Mouse (Mus musculus): Measurements from ENCODE around the gene Phc3.

The Phc3 gene

DNA sequence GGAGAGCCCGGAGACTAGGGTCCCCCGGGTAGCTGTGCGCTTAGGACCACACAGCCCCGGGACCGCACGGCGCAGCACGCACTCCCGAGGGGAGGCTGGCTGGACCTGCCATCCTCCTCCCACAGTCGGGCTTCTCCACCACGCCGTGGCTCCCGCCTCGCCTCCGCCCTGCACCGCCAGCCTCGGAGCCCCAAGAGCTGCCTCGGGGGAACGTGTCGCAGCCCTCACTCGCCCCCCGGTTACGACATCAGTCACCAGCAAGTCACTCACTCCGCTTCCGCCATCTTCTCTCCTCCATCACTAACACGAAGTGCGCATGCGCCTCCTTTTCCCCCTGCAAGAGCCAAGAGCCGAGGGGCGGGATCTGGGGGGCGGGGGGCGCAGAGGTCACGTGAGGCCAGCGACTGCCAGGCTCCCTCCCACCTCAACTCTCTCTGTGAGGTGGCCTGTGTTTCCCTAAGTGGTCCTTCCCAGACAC, at the start of gene Phc3:
Phc3 (minus strand) TSS at position 312 of the 478 bp plus-strand sequence.
- in situ Hi-C loops (cut with MseI, MboI), result no loop called here

DNA sequence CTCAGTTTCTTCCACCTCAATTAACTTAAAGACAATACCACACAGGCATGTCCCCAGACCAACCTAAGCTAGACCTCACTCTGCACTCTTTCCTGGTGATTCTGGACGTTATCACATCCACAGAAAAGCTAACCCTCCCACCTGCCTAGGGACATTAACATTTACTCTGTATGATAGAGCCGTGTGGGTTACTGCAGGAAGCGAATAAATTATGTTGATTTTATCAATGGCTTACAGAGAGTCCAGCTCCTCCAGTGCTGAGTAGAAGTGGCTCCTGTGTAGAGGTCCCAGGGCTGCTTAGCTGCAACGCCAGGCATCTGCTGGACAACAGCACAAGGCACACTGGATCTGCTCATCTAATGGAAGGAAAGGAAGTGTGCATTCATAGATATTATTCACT, 48.4 kb upstream of the Phc3 start:
- in situ Hi-C loops (cut with MseI, MboI), result no loop called here

DNA sequence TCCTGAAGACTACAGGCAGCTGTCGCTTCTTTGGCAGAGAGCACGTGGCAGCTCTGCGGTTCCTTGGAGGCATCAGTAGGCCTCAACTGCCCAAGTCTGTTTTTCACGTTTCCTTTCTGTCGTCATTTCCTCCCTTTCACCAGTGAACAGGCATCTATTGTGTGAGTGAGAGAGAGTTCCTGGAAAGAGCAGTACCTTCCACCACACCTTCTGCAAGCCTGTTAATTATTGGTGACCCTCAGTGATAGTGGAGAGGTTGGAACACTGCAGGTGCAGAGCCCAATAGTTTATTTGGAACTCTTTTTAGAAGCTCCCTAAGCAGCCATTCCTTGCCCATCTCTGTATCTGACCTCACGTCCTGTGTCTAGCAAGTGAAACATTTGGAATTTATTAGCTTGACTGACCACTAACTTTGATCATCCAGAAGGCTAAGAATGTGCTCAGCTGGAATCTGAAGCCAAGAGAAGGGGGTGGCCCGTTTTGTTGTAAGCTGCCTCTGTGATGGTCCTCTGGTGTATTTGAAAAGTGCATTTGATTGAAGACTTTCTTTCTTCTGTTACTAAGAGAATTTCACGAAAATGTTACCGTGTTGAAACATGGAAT, 47.5 kb upstream of the Phc3 start:
- in situ Hi-C loops (cut with MseI, MboI), result no loop called here

DNA sequence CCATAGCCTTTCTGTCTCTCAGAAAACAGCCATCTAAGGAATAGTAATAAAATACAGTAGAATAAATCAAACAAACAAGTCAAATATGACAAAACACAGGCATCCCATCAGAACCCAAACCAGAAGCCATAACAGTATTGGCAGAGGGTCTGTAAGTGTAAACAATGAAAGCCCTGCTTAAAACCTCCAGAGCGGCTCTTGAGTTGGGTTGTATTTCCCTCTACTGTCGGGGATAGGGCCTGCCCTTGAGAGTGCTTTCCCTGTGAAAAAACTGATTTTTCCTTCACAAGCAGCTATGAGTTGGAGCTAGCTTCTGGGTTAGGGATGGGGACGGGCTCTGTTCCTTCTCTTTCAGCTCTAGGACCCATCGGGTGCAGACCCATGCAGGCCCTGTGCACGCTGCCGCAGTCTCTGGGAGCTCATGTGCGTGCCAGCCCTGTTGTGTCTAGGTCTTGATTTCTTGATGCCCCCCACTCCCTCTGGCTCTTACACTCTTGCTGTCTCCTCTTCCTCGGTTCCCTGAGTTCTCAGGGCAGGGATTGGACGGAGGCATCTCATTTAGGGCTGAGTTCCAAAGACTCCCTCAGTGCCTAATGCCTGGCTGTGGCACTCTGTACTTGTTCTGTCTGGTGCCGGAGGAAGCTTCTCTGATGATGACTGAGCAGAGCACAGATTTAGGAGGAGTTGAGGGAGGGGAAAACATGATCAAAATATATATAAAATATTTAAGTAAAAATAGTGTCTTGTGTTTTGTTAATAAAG, 46.6 kb upstream of the Phc3 start:
- in situ Hi-C loops (cut with MseI, MboI), result no loop called here

DNA sequence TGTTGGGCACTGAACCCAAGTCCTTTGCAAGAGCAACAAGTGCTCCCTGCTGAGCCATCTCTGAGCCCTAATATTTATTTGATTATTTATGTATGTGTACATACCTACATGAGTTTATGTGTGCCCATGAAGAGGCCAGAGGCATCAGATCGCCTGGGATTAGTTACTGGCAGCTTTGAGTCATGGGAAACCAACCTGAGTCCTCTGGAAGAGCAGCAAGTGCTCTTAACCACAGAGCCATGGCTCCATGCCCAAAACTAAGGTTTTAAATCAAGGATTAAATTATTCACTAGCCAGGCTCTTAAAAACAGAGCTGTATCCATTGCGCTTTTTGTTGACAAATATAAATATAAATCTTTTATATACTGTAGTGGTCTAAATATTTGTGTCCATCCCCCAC, 45.2 kb upstream of the Phc3 start:
- in situ Hi-C loops (cut with MseI, MboI), result no loop called here

DNA sequence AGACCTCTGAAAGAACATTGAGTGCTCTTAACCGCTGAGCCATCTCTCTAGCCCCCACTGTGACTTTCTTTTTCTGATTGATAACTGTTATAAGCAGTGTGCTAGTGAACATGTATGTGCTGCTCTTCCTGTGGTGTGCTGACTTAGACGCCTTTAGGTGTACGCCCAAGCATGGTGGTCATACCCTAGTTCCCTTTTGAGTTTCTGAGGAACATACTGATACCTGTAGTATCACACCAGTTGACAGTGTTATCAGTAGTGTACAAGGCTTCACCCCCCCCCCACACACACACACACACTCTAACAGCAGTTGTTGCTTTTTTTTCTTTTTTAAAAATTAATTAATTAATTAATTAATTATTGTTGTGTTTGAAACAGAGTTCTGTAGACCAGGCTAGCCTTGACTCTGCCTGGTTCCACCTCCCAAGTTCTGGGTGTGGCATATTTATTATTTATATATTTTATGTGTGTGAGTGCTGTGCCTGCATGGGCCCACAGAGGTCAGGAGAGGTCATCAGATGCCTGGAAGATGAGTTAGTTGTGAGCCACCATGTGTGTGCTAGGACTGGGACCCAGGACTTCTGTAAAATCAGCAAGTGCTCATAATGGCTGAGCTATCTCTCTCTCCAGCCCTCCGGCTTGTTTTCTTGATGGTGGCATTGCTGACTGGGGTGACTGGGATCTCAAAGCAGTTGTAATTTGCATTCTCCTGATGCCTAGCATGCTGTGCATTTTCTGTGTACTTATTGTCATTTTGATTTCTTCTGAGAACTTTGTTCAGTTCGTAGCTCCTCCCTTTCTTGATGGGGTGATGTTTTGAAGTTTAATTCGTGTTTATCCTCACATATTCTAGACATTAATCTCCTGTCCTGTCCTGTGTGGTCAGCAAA, 35.4 kb upstream of the Phc3 start:
- in situ Hi-C loops (cut with MseI, MboI), result no loop called here

DNA sequence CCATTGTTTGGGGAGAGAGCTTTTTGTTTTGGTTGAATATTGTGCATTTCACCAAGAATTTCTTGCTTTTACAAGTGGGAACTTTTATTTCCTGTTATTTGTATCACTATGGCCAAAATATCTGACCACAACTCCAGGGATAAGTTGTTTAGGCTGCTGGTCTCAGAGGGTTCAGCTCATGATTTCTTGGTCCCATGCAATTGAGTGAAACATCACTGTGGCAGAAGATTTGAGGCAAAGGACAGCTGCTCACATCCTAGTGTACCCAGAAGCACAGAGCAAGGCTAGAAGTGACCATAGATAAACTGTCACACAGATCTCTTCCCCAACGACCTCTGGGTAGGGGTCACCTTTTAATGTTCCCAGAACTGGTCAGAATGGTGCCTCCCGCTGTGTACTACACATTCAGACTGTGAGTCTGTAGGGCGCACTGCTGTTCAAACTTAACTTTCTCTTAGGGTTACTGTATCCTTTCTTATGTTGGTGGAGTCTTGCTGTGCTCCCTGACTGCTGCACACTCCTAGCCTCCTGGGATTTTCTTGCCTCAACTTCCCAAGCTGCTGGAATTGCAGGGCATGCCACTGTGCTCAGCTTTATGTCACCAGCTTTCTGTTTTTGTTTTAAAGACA, 31.9 kb upstream of the Phc3 start:
- in situ Hi-C loops (cut with MseI, MboI), result no loop called here

DNA sequence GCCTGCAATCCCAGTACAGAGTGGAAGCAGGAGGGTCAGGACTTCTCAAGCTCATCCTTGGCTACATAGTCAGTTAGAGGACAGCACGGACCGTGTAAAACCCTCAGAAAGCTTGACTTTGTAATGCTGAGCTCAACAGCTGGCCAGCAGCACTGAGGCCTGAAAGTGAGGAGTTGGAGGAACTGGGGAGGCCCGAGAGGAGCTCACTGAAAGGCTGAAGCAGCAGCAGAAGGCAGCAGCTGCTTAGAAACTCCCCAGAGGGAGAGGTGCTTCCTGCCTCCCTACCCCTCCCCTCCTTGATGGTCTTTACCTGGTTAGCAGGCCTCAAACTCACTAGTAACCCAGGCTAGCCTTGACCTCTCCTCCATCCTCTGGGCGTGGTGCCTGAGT, 30.8 kb upstream of the Phc3 start:
- in situ Hi-C loops (cut with MseI, MboI), result no loop called here

DNA sequence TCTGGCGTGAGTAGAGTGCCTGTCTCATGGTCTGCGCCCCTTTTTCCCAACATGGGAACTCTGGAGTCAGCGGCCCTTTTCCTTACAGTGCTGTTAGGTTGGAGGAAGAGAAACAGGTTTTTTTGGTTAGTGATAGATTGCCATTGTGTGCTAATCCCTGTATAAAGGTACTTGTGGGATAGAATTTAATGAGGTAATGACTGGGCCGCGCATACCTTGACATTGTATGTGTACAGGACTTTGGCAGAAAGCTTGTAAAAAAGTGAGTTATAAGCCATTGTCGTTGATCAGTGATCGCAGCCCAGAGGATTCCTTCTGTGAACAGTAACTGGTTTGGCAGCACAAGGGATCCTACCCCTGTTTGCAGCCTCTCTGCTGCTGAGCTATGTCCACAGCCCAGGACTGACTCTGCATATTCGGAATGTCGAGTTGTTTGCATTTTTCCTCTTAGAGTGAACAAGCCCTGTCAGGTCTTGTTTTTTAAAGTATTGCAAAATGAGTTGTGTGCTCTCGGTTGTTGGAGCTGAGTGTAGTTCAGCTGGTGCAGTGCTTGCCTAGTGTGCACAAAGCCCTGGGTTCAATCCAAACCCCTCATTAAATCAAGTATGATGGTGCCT, 30.3 kb upstream of the Phc3 start:
- in situ Hi-C loops (cut with MseI, MboI), result no loop called here

DNA sequence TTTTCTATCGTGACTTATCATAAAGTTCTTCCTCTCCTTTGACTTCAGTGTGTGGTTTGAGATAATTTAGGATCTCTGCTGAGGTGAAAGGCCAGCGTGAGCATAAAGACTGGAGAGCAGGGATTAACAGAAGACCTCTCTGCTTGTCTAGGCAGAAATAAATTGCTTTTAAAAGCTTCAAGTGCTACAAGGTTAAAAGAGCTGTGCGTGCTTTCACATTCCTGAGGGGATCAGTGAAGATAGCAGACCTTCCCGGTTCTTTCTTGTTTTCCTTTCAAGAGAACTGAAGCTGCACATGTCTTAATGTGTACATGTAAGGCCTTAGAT, 27.4 kb upstream of the Phc3 start:
- in situ Hi-C loops (cut with MseI, MboI), result no loop called here

DNA sequence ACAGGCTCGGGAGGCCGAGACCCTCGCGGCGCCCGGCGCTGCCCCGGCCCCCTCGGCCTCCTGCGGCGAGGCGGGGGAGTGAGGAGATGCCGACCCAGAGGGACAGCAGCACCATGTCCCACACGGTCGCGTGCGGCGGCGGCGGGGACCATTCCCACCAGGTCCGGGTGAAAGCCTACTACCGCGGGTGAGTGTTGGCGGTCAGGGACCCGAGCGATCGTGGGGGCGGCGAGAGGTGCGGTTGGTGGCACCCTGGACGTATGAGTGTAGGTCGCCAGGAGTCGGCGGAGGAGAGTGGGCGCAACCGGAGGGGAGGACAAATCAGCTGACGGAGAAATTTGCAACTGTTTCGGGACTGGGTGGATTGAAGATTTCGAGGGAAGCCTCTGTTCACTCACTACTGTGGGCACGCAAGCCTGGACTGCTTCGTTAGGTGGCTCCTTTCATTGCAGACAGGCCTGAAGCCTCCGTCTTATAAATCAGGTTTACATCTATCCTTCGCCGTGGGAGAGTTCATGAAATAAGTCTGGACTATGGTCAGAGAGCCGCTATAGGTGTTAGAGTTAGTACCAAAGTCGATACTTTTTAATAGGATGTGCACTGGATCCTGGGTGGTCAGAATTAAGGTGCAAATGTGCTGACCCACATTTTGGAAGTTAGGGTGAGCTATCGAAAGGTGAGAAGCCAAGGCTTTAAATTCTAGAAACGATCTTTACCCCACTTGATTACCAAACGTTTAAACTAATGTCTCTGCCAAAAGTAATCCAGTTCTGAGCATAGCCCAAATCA, 26.9 kb upstream of the Phc3 start:
- in situ Hi-C loops (cut with MseI, MboI), result no loop called here

DNA sequence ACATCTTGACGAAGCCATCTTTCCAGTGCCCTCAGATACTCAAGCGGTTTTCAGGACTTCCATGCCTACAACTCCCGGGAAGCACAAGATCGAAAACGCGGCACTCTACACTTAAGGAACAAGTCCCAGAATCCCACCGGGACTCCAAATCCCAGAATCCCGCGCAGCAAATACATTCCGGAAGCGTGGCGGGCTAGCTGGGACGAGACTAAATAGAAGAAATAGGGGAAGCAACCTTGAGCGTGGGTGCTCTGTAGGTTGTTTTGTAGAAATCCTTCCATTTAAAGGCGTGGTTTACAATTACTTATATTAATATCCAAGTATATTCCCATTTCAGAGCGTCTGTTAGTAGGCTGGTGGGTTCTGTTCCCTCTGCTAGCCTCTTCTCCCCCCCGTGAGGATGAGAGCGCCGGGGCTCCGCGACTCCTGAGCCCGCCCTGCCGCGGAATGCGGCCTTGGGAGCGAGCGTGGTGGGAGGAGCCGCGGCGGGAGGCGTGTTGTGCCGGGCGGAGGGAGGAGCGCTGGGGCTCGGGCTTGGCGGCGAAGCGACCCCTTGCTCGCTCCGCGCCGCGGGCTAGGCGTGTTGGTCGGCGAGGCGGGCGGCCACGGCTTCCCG, 26.2 kb upstream of the Phc3 start, which contains the start of gene Prkci:
Prkci (plus strand) TSS at position 465 of the 616 bp plus-strand sequence.
- in situ Hi-C loops (cut with MseI, MboI), result no loop called here

DNA sequence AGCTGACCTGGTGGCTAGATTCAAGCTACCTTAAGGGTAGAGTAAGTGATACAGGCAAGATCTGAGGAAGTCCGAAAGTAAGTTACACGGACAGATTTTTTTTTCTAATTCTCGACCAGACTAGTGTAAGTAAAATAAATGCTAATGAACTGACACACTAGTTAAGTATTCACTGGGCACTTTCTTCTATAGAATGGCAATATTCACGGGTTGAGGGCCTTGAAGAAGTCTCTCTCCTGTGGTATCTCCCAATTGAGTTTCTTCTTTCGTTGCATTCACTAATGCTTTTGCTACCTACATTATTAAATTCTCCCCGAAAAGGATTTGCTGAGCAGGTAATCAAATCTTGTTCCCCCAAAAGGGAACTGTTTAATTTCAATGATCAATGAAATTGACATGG, 25.6 kb upstream of the Phc3 start:
- in situ Hi-C loops (cut with MseI, MboI), result no loop called here

DNA sequence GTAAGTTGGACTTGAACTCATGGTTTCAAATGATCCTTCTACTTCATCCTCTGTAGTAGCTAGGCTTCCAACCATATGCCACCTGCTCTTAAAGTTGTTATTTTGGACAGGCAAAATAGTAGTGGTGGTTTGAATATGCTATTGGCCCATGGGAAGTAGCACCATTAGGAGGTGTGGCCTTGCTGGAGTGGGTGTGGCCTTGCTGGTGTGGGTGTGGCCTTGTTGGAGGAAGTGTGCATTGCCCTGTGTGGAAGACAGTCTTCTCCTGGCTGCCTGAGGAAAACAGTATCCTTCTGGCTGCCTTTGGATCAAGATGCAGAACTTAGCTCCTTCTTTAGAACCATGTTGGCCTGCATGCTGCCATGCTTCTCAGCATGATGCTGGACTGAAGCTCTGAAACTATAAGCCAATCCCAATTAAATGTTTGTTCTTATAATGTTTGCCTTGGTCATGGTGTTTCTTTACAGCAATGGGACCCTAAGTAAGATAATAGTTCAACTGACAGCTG, 23.9 kb upstream of the Phc3 start:
- in situ Hi-C loops (cut with MseI, MboI), result no loop called here

DNA sequence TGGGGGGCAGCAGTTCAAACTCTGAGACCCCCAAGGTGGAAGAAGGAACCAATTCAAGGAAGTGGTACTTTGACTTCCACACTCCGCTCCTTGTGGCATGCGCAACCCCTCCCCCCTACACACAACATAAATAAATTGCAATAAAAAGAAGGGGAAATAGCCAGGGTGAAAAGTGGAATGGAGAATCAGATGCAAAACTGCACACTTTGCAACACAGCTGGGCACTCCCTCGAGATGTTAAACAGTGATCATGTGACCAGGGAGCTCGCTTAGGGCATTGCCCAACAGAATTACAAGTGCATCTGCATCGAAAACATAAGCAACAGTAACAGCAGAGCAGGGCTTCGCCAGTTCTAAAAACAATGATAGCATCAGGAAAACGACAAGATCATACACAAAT, 22.9 kb upstream of the Phc3 start:
- in situ Hi-C loops (cut with MseI, MboI), result no loop called here

DNA sequence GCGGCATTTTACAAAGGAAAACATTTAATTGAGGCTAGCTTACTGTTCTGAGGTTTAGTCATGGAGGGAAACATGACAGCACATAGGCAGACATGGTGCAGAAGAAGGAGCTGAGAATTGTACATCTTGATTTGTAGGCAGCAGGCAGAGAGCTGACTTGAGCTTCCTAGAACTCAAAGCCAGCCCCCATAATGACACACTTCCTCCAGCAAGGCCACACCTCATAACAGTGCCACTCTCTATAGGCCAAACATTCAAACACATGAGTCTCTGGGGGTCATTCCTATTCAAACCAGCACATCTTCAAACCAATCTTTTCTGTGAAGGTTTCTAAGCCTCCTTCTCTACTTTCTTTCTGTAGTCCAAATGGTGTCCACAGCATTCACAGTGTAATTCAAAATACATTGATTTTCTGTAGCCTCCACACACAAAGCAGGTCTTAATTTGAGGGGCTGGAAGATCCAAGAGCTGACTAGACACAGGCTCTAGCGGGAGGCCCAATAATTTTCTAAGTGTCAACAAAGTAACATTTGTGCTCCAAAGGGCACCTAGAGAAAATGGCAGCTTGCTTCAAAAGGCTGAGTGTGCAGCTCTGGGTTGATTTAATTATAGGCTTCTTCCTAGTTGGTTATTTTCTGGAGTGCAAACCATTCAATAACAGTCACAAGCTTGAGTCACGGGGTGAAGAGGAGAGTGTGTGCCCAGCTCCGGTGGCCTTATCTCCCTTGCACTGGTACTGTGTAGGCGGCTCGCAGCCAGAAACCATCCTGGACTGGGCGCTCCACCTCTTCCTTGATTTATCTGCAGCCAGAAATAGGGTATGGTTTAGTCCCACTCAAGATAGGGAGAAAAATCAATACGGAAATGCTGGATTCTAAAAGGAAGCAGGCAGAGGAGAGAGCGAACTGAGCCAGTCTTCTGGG, 18.4 kb upstream of the Phc3 start:
- in situ Hi-C loops (cut with MseI, MboI), result no loop called here

DNA sequence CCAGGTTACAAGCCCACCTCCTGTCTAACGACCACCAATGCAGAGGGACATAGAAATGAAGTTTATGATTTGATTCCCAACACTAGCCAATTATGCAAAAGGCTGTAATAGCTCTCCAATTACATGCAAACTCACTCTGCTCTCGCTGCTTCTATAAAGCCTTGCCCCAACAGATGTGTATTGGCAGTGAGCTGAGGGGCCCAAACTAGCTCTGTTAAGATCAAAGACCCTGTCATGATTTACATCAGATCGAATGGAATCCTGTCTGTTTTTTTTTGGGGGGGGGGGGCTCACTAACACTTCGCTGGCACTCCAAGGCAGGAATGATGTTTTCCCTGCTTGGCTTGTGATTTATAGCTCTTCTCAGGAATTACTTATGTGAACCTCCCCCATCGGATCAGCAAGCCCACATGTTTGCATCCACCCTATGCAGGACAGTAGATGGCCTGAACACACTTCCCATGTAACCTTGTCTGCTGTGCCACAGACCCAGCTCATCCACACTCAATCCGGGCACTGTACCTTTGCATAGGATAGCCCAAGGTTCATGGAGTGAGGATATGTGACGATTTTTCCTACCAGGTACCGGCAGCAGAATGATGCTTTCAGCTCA, 13.8 kb upstream of the Phc3 start:
- in situ Hi-C loops (cut with MseI, MboI), result no loop called here

DNA sequence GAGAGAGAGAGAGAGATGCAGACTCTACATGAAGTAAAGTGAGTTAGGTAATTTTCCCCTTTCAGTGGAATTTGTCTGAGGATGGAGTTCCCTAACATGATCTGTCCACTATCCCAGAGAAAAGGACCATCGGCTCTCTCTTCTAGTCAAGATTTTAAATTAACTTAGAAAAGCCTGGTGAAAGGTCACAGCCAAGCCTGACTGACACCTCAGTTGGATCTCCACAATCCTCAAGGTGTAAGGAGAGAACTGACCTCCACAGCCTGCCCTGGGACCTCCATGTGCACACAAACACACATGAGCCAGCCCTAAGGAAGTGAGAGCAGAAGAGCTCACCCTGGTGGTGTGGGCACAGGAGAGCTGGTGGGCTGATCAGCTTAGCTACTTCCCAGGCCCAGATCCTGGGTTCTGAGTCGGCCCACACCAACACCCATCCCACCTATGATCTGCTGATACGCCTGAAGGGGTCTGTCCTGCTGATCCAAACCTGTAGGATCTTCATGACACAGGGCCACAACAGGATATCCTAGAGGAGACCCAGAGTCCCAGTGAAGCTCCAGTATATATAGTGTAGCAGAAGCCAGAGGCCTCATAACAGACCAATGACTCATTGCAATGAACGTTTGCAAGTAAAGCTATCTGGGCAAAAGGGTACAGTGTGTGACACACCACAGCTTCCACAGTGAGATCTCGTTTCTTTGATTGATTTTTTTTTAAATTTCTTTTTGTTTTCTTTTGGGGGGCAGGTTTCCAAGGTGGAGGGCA, 12.6 kb upstream of the Phc3 start:
- in situ Hi-C loops (cut with MseI, MboI), result no loop called here
